Mouse (Mus musculus) MEL (cell line): ENCODE results near the gene Cd274. TPM values are rescaled to one million over a fixed set of nuclear protein-coding genes. Genes with fewer than 3 reads are reported as not detected.

ENCODE experiments used
- DNase-seq: peaks from one replicate; pipeline ENCODE4 v3.0.0; 2011; ENCODE audit warnings: low read depth, low spot score
- H3K27ac ChIP-seq: 2 replicates; pipeline ENCODE4 v1.5.1; 2012; ENCODE audit warnings: low read depth, mild to moderate bottlenecking, control low read depth, low read length, moderate library complexity; ENCODE audit not compliant: control insufficient read depth
- H3K27me3 ChIP-seq, 2 experiments: fragments of 150-350 bp in 1 of 2; sonication (generic) in 1 of 2; 2 replicates each; pipeline ENCODE4 v1.6.1; 2012; ENCODE audit warnings: low read length in 2 of 2, mild to moderate bottlenecking in 2 of 2, improper control_type of control experiment in 1 of 2, moderate library complexity in 1 of 2; ENCODE audit not compliant: insufficient read depth in 2 of 2, control insufficient read depth in 1 of 2
- H3K36me3 ChIP-seq, 2 experiments: 2 replicates each; pipeline ENCODE4 v1.6.1; 2012 to 2014; ENCODE audit warnings: low read length in 2 of 2, improper control_type of control experiment in 1 of 2, inconsistent platforms in 1 of 2, mild to moderate bottlenecking in 1 of 2; ENCODE audit not compliant: insufficient read depth in 2 of 2, control insufficient read depth in 1 of 2
- H3K4me1 ChIP-seq, 2 experiments: fragments of 150-350 bp in 1 of 2; sonication (generic) in 1 of 2; 2 replicates each; pipeline ENCODE4 v1.6.1; 2012; ENCODE audit warnings: low read length in 2 of 2, improper control_type of control experiment in 1 of 2, mild to moderate bottlenecking in 1 of 2; ENCODE audit not compliant: insufficient read depth in 2 of 2, control insufficient read depth in 1 of 2
- H3K4me3 ChIP-seq, 2 experiments: fragments of 150-350 bp in 1 of 2; sonication (generic) in 1 of 2; 2 replicates each; pipeline ENCODE4 v1.5.1; 2012; ENCODE audit warnings: low read depth in 2 of 2, low read length in 2 of 2, mild to moderate bottlenecking in 2 of 2, moderate library complexity in 2 of 2, control low read depth in 1 of 2, improper control_type of control experiment in 1 of 2; ENCODE audit not compliant: control insufficient read depth in 1 of 2, insufficient read depth in 1 of 2
- H3K79me2 ChIP-seq: 2 replicates; pipeline ENCODE4 v1.6.1; 2012; ENCODE audit warnings: mild to moderate bottlenecking, low read length, moderate library complexity; ENCODE audit not compliant: control insufficient read depth, poor library complexity, insufficient read depth
- H3K9ac ChIP-seq: 2 replicates; pipeline ENCODE4 v1.6.1; 2012; ENCODE audit warnings: low read depth, mild to moderate bottlenecking, control low read depth, low read length, moderate library complexity; ENCODE audit not compliant: control insufficient read depth, poor library complexity, severe bottlenecking
- H3K9me3 ChIP-seq: fragments of 150-350 bp; sonication (generic); replicated peaks from 2 replicates; pipeline ENCODE4 v1.6.1; 2012; ENCODE audit warnings: mild to moderate bottlenecking, low read length, improper control_type of control experiment, moderate library complexity; ENCODE audit not compliant: insufficient read depth
- BHLHE40 ChIP-seq: IDR thresholded peaks from 2 replicates; pipeline ENCODE4 v1.6.1; 2012; ENCODE audit warnings: low read depth, mild to moderate bottlenecking, inconsistent platforms, low read length, improper control_type of control experiment, borderline replicate concordance
- CHD1 ChIP-seq: IDR thresholded peaks from 2 replicates; pipeline ENCODE4 v1.6.1; 2012; ENCODE audit warnings: low read depth, mild to moderate bottlenecking, inconsistent platforms, low read length, improper control_type of control experiment
- CTCF ChIP-seq, 3 experiments: IDR thresholded peaks in 2 of 3; conservative IDR thresholded peaks in 1 of 3; 2 replicates each; pipeline ENCODE4 v1.5.1; 2011 to 2012; ENCODE audit warnings: low read length in 3 of 3, low read depth in 2 of 3, mild to moderate bottlenecking in 2 of 3, improper control_type of control experiment in 1 of 3, inconsistent platforms in 1 of 3, mixed read lengths in 1 of 3, moderate library complexity in 1 of 3; ENCODE audit not compliant: control insufficient read depth in 1 of 3, insufficient read depth in 1 of 3, poor library complexity in 1 of 3, severe bottlenecking in 1 of 3
- GABPA ChIP-seq: IDR thresholded peaks from 2 replicates; pipeline ENCODE4 v1.6.1; 2012; ENCODE audit warnings: low read depth, mild to moderate bottlenecking, inconsistent platforms, low read length, improper control_type of control experiment, moderate library complexity
- GATA1 ChIP-seq: IDR thresholded peaks from 2 replicates; pipeline ENCODE4 v1.6.1; 2011; ENCODE audit warnings: low read depth, low read length, improper control_type of control experiment
- MAX ChIP-seq: IDR thresholded peaks from 2 replicates; pipeline ENCODE4 v1.6.1; 2011; ENCODE audit warnings: low read length, improper control_type of control experiment
- NRF1 ChIP-seq: IDR thresholded peaks from 2 replicates; pipeline ENCODE4 v1.6.1; 2014; ENCODE audit warnings: low read depth, mild to moderate bottlenecking, inconsistent platforms, low read length, improper control_type of control experiment, moderate library complexity; ENCODE audit not compliant: poor library complexity, insufficient read depth, severe bottlenecking
- POLR2A ChIP-seq, 2 experiments: IDR thresholded peaks; 2 replicates each; pipeline ENCODE4 v1.6.1; 2011 to 2012; ENCODE audit warnings: low read length in 2 of 2, mild to moderate bottlenecking in 2 of 2, control low read depth in 1 of 2, improper control_type of control experiment in 1 of 2, low read depth in 1 of 2, moderate library complexity in 1 of 2; ENCODE audit not compliant: control insufficient read depth in 1 of 2, insufficient read depth in 1 of 2, poor library complexity in 1 of 2
- POLR2AphosphoS2 ChIP-seq: IDR thresholded peaks from 2 replicates; pipeline ENCODE4 v1.6.1; 2011; ENCODE audit warnings: low read length, improper control_type of control experiment
- RAD21 ChIP-seq: IDR thresholded peaks from 2 replicates; pipeline ENCODE4 v1.6.1; 2011; ENCODE audit warnings: mild to moderate bottlenecking, low read depth, low read length, improper control_type of control experiment
- SIN3A ChIP-seq: IDR thresholded peaks from 2 replicates; pipeline ENCODE4 v1.6.1; 2012; ENCODE audit warnings: low read length, improper control_type of control experiment, inconsistent platforms
- TAL1 ChIP-seq: IDR thresholded peaks from 2 replicates; pipeline ENCODE4 v1.6.1; 2012; ENCODE audit warnings: mild to moderate bottlenecking, inconsistent platforms, low read length, moderate library complexity, mixed read lengths
- TBP ChIP-seq: IDR thresholded peaks from 2 replicates; pipeline ENCODE4 v1.8.0; 2011; ENCODE audit warnings: low read depth, low read length, improper control_type of control experiment
- TCF12 ChIP-seq: IDR thresholded peaks from 2 replicates; pipeline ENCODE4 v1.6.1; 2014; ENCODE audit warnings: low read depth, mild to moderate bottlenecking, inconsistent platforms, low read length, improper control_type of control experiment, moderate library complexity
- UBTF ChIP-seq: IDR thresholded peaks from 2 replicates; pipeline ENCODE4 v1.6.1; 2012; ENCODE audit warnings: low read depth, mild to moderate bottlenecking, inconsistent platforms, low read length, improper control_type of control experiment, moderate library complexity, borderline replicate concordance; ENCODE audit not compliant: insufficient read depth
- polyA plus RNA-seq, 2 experiments: library from polyadenylated mRNA; stranded (reverse) in 1 of 2; unstranded in 1 of 2; fragments of >175 nt in 1 of 2; fragments of >200 nt in 1 of 2; gene quantifications; 2 replicates each; pipeline versions ENCODE4 v1.2.1 to v1.2.4; 2012; ENCODE audit warnings: low replicate concordance in 2 of 2, low read depth in 1 of 2; ENCODE audit not compliant: insufficient read length in 2 of 2, insufficient read depth in 1 of 2, missing spikeins in 1 of 2
- total RNA-seq: library from RNA; depleted of rRNA; stranded (reverse); fragments of 300-350 nt; gene quantifications from 2 replicates; pipeline ENCODE4 v1.2.3, GENCODE M21; 2012

Cd274 gene
- total and polyA plus RNA-seq, 3 experiments, result 3.1 to 5.0 TPM; not detected in 1

- Histone ChIP-seq H3K27ac (no peak overlapping the region), H3K36me3 (peaks cover 0 to 43% of the 10 kb centered on the region in 2 experiments; a peak in 2 of 4 replicates), H3K4me3 (no peak overlapping the region), H3K9ac (no peak overlapping the region), H3K79me2 (no peaks in the 10 kb centered on the region), H3K9me3 (no peaks in the 10 kb centered on the region), H3K4me1 (peaks cover 32 to 44% of the 10 kb centered on the region in 2 experiments), H3K27me3 (no peaks in the 10 kb centered on the region)
- no peak for TF ChIP-seq MAX
- no peak for TF ChIP-seq TCF12
- peak; percentile 58 for TF ChIP-seq TBP
- no peak for TF ChIP-seq GABPA
- TF ChIP-seq UBTF, result no peak
- peak; percentile 88 for TF ChIP-seq TAL1
- TF ChIP-seq POLR2AphosphoS2, result no peak
- TF ChIP-seq GATA1, result peak; percentile 99
- TF ChIP-seq SIN3A, result no peak
- TF ChIP-seq POLR2A (IDR thresholded peaks at IDR 0.05; ENCODE audit: control insufficient read depth in 1 of 2, insufficient read depth in 1 of 2, low read depth in 1 of 2, low read length in 2 of 2, poor library complexity in 1 of 2), result no peak
- no peak for TF ChIP-seq RAD21
- no peak for TF ChIP-seq CHD1
- peak; percentile 81 for DNase-seq
Measured at GRCm38 (mm10) chr19:29417188-29417587, 49.9 kb downstream of the Cd274 start.

DNA sequence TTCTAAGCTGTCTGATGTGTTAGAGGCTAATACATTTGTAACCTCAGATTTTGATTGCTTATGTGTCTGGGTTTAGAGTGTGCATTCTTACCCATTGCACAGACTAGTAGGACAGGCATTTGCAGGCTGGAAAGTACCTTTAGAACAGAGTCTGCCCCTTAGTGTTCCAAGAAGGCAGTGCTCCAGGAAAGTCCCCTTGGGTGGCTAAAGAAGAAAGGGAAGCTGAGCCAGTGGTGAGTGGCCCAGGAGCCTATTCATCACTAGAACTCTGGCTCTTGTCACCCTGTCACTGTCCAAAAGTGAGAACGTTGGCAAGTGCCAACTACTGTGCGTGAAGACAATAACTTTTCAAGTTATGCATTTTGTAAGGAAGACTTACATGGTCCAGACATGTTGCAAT, 50.6 kb downstream of the Cd274 start:
- TF ChIP-seq UBTF (no peak), POLR2AphosphoS2 (no peak), BHLHE40 (no peak)
- TF ChIP-seq, all 39 proteins: peak for 0
- no peaks in the 10 kb centered on the region for H3K27me3 ChIP-seq
- H3K9me3 ChIP-seq, result no peaks in the 10 kb centered on the region
- H3K4me1 ChIP-seq, result peaks cover 29 to 42% of the 10 kb centered on the region in 2 experiments
- H3K9ac ChIP-seq, result no peak overlapping the region
- peaks cover 0 to 40% of the 10 kb centered on the region in 2 experiments; a peak in 2 of 4 replicates for H3K36me3 ChIP-seq
- no peak overlapping the region for H3K4me3 ChIP-seq
- H3K27ac ChIP-seq, result peak overlapping the region; percentile 19; the same call in 1 of the 2 replicates
- no peak for DNase-seq
- H3K79me2 ChIP-seq, result no peaks in the 10 kb centered on the region

- peak overlapping the region; percentile 84 for H3K27ac ChIP-seq
- peaks cover 27 to 37% of the 10 kb centered on the region in 2 experiments for H3K4me1 ChIP-seq
- H3K27me3 ChIP-seq, result no peaks in the 10 kb centered on the region
- DNase-seq, result peak; percentile 96
- H3K9me3 ChIP-seq, result no peaks in the 10 kb centered on the region
- peak overlapping the region; percentile 65 for H3K9ac ChIP-seq
- peak overlapping the region; percentile 56 to 62 for H3K4me3 ChIP-seq
- TF ChIP-seq CTCF (IDR thresholded peaks at IDR 0.05 in 2 of 3, conservative IDR thresholded peaks at IDR 0.05 in 1 of 3; ENCODE audit: control insufficient read depth in 1 of 3, insufficient read depth in 1 of 3, low read depth in 2 of 3, low read length in 3 of 3, poor library complexity in 1 of 3, severe bottlenecking in 1 of 3) (no peak), POLR2A (IDR thresholded peaks at IDR 0.05; ENCODE audit: control insufficient read depth in 1 of 2, insufficient read depth in 1 of 2, low read depth in 1 of 2, low read length in 2 of 2, poor library complexity in 1 of 2) (peak; percentile 25 to 79; a peak in 2 of 4 replicates), GABPA (no peak), TAL1 (peak; percentile 88), CHD1 (no peak), NRF1 (no peak), TBP (peak; percentile 83), GATA1 (peak; percentile 98), MAX (no peak), RAD21 (no peak)
- peaks cover 0 to 38% of the 10 kb centered on the region in 2 experiments; a peak in 2 of 4 replicates for H3K36me3 ChIP-seq
- H3K79me2 ChIP-seq, result no peaks in the 10 kb centered on the region
Measured at GRCm38 (mm10) chr19:29418661-29419115, 51.4 kb downstream of the Cd274 start.
